Mouse (Mus musculus) olfactory bulb, adult 2 months (tissue): Measurements from ENCODE around the gene Prkag2.

Experiments used
- CTCF ChIP-seq: fragments of 200-500 bp; IDR thresholded peaks from 2 replicates; pipeline ENCODE4 v1.5.1; 2012; ENCODE audit warnings: low read depth, mild to moderate bottlenecking, low read length, moderate library complexity; ENCODE audit not compliant: insufficient read depth
- POLR2A ChIP-seq: fragments of 200-500 bp; IDR thresholded peaks from 2 replicates; pipeline ENCODE4 v1.6.1; 2012; ENCODE audit warnings: mild to moderate bottlenecking, low read depth, low read length, moderate library complexity; ENCODE audit not compliant: insufficient read depth

DNA sequence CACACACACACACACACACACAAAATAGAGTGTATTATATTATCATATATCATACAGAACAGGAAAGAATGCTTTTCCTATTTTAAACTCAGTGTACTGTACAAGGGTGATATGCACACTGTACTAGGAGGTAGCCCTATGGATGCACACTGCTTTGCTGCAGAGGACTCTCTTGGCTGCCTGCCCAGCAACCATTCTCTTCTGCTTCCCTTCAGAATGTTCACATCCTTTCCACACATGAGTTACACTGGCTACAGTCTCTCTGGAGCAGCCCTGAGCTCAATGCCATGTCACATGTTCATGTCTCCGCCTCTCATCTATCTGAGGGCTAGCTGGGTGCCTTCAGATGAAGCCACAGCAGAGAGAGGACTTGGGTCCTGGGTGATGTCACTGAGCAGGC, 181.3 kb downstream of the Prkag2 start:
- no peak for TF ChIP-seq CTCF
- no peak for TF ChIP-seq POLR2A
